Mouse (Mus musculus): ENCODE measurements around the gene Rims1. TPM values are rescaled to one million over a fixed set of nuclear protein-coding genes. Genes with fewer than 3 reads are reported as not detected.

The Rims1 gene
- 10.1 and 10.8 TPM in 2 replicates for polyA plus RNA-seq (2015; fragmentation: Nextera tagmentation; extraction: Ambion mirVana)

DNA sequence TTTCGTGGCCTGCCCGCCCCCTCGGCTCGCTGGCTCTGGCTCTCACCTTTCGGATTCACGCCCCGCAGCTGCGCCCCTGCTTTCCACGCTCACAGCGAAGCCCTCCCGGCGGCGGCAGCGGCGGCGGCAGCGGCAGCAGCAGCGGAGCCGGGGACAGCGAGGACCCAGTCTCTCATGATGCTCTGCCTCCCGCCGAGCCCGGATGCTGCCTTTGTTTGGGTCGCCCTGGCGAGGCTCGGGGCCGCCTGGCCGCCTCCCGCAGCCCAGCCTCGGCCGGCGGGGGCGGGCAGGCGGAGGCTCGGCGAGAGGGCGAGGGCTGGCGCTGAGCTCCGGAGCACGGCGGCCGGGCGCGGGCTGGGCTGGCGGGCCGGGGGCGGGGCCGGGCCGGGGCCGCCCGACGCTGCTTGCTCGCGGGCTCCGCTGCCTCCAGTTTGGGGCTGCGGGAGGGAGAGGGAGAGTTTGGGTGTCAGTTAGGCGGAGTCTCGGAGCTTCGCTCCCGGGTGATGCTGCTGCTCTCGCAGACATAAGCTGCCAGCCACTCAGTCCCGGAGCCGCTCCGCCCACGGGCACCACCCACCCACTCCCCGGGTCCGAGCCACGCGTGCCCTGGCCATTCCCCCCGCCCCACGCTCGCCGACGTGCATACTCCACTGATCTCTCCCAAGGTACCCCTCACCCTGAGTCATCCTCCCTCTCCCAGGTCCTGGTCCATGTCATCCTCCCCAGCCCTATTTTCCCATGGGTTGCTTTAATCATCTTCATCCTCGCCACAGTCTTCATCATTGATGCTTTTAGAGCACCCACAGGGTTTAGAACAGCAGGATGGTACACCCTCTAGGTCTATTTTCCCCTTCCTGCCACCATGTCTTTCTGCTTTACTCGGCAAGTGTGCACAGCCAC is at the start of gene Rims1:
Gene Rims1, minus strand, starts transcription at position 269 of the 900 bp plus-strand sequence.
- H3K9ac ChIP-seq, result peak within 1 kb of the TSS; percentile 85
- ATAC-seq (ENCODE audit: low FRiP score), result peak; percentile 92
- peak within 1 kb of the TSS; percentile 89 for H3K27ac ChIP-seq
- no peaks in the 10 kb centered on the region for H3K36me3 ChIP-seq
- peak within 1 kb of the TSS; percentile 74 for H3K4me2 ChIP-seq
- peaks cover 32% of the 10 kb centered on the region for H3K4me1 ChIP-seq (replicated peaks)
- no peaks in the 10 kb centered on the region for H3K9me3 ChIP-seq
- H3K4me3 ChIP-seq, result peak within 1 kb of the TSS; percentile 71
- under 1% methylated on average over 45 of the region's 76 CpGs for WGBS
- no peaks in the 10 kb centered on the region for H3K27me3 ChIP-seq

DNA sequence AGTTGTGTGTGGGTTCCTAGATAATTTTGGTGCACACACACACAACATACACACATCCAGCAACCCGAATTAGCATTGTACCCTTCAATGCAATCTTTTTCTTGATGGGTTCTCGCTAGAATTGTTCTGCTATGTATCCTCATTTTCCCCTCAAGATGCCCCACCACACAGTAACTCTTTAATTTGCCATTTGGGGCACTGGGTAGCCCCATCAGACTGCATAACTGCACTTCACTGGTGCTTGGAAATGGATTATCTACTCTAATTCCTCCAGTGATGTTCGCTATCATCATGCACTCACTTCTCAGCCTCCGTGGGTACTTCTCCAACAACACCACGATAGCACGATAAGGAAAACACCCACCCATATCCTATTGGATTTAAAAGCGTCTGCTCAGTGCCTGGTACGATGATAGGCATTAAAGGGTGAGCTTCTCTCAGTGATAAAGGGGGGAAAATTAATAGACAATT is 867 bp upstream of the Rims1 start:
- Histone ChIP-seq H3K4me2 (peak overlapping the region; percentile 74), H3K9ac (peak overlapping the region; percentile 85), H3K27ac (peak overlapping the region; percentile 89), H3K27me3 (no peaks in the 10 kb centered on the region), H3K4me3 (peak overlapping the region; percentile 71), H3K9me3 (no peaks in the 10 kb centered on the region), H3K4me1 (replicated peaks) (peaks cover 32% of the 10 kb centered on the region), H3K36me3 (no peaks in the 10 kb centered on the region)
- ATAC-seq (ENCODE audit: low FRiP score), result peak; percentile 6; the same call in 1 of the 2 replicates
- 23% methylated on average over 8 of the region's 8 CpGs for WGBS

GRCm38 (mm10) chr1:22805025-22805725 is 619 bp downstream of the Rims1 start:
- Histone ChIP-seq H3K9ac (peak overlapping the region; percentile 85), H3K4me1 (replicated peaks) (peaks cover 32% of the 10 kb centered on the region), H3K36me3 (no peaks in the 10 kb centered on the region), H3K9me3 (no peaks in the 10 kb centered on the region), H3K27ac (peak overlapping the region; percentile 89), H3K4me3 (peak overlapping the region; percentile 71), H3K27me3 (no peaks in the 10 kb centered on the region), H3K4me2 (peak overlapping the region; percentile 74)
- ATAC-seq (ENCODE audit: low FRiP score), result peak; percentile 54
- WGBS, result 7% methylated on average over 14 of the region's 15 CpGs

DNA sequence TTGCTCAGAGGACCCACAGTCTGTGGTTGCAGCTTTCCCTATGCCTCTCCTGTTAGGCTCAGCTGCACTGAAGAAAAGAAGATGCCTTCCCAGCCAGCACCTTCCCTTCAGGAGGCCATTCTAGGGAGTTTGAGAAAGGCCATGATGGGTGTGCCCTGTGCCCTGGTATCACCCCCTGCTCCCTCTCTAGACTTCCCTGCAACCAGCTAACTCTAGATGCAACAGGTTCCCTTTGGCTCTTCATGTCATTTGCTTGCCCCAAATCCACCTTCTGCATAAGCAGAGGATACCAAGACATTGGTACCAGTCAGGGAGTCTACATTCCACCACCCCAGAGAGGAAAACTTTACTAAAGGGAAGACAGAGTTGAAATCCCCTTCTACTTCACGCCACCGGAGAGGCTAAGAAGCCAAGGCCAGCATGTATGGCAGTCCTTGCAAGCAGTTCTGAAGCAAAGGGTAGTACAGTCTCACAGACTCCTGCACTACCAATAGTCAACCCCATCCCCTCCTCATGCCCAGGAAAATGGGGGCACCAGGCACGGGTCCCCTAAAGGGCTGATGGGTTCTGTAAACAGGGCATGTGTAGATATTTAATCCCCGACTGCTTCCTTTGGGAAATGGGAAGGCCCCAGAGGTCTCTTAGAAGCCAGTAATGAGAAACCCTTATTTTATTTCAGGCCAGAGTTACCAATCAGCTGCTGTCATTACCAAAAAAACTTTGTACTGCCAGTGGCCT is 1.5 kb downstream of the Rims1 start:
- no peak for ATAC-seq (ENCODE audit: low FRiP score)
- H3K36me3 ChIP-seq, result no peaks in the 10 kb centered on the region

GRCm38 (mm10) chr1:22803471-22803870 is 2.3 kb downstream of the Rims1 start:
- Histone ChIP-seq H3K4me1 (replicated peaks) (peaks cover 32% of the 10 kb centered on the region), H3K9me3 (no peaks in the 10 kb centered on the region), H3K27me3 (no peaks in the 10 kb centered on the region), H3K27ac (no peak overlapping the region), H3K9ac (peak overlapping the region; percentile 61), H3K4me2 (peak overlapping the region; percentile 74), H3K4me3 (peak overlapping the region; percentile 71), H3K36me3 (no peaks in the 10 kb centered on the region)
- no peak for ATAC-seq (ENCODE audit: low FRiP score)
- 72% methylated on average over 2 of the region's 2 CpGs for WGBS

More for the DNA sequence above, 1.5 kb downstream of the Rims1 start:
- peak overlapping the region; percentile 74 for H3K4me2 ChIP-seq
- peak overlapping the region; percentile 85 for H3K9ac ChIP-seq
- H3K4me1 ChIP-seq (replicated peaks), result peaks cover 32% of the 10 kb centered on the region
- H3K9me3 ChIP-seq, result no peaks in the 10 kb centered on the region
- WGBS, result 77% methylated on average over 4 of the region's 4 CpGs
- no peak overlapping the region for H3K27ac ChIP-seq
- H3K4me3 ChIP-seq, result peak overlapping the region; percentile 71
- H3K27me3 ChIP-seq, result no peaks in the 10 kb centered on the region

DNA sequence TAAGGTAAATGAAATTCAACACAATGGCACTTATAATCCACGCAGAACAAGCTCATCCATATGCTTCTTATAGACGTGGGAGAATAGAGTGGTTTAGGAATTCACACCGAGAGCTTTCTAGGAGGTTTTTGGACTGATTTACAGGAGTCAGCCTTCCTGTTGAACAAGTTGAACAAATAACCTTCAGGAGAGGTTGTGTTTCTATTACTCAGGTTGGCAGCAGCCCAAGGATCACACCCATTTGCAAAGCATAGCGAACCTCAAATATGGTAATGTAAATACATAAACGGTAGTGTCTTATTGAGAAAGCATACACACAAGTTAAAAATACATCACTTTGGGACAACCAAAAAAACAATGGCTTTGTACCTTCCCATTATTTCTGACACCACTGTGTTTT is 5.5 kb downstream of the Rims1 start:
- ATAC-seq (ENCODE audit: low FRiP score), result no peak
- H3K9ac ChIP-seq, result no peak overlapping the region
- WGBS, result 80% methylated on average over 5 of the region's 5 CpGs
- no peaks in the 10 kb centered on the region for H3K9me3 ChIP-seq
- no peaks in the 10 kb centered on the region for H3K36me3 ChIP-seq
- no peak overlapping the region for H3K4me3 ChIP-seq
- H3K27me3 ChIP-seq, result no peaks in the 10 kb centered on the region
- H3K27ac ChIP-seq, result no peak overlapping the region
- peaks cover 25% of the 10 kb centered on the region for H3K4me1 ChIP-seq (replicated peaks)
- H3K4me2 ChIP-seq, result no peak overlapping the region

- 71% methylated on average over 5 of the region's 5 CpGs for WGBS
- Histone ChIP-seq H3K9me3 (no peaks in the 10 kb centered on the region), H3K27ac (no peak overlapping the region)
Observed at GRCm38 (mm10) chr1:22797091-22797490, 8.7 kb downstream of the Rims1 start.

GRCm38 (mm10) chr1:22789391-22789909 is 16.3 kb downstream of the Rims1 start:
- H3K4me2 ChIP-seq, result no peak overlapping the region
- no peaks in the 10 kb centered on the region for H3K27me3 ChIP-seq
- ATAC-seq (ENCODE audit: low FRiP score), result no peak
- no peak overlapping the region for H3K9ac ChIP-seq
- peaks cover 7% of the 10 kb centered on the region for H3K4me1 ChIP-seq (replicated peaks)
- WGBS, result 36% methylated on average over 7 of the region's 7 CpGs
- no peaks in the 10 kb centered on the region for H3K9me3 ChIP-seq
- H3K4me3 ChIP-seq, result no peak overlapping the region
- H3K36me3 ChIP-seq, result no peaks in the 10 kb centered on the region
- no peak overlapping the region for H3K27ac ChIP-seq

More at GRCm38 (mm10) chr1:22797091-22797490, 8.7 kb downstream of the Rims1 start:
- no peaks in the 10 kb centered on the region for H3K4me1 ChIP-seq (replicated peaks)
- no peak for ATAC-seq (ENCODE audit: low FRiP score)
- no peak overlapping the region for H3K4me3 ChIP-seq
- no peak overlapping the region for H3K9ac ChIP-seq
- no peak overlapping the region for H3K4me2 ChIP-seq
- no peaks in the 10 kb centered on the region for H3K27me3 ChIP-seq
- H3K36me3 ChIP-seq, result no peaks in the 10 kb centered on the region

DNA sequence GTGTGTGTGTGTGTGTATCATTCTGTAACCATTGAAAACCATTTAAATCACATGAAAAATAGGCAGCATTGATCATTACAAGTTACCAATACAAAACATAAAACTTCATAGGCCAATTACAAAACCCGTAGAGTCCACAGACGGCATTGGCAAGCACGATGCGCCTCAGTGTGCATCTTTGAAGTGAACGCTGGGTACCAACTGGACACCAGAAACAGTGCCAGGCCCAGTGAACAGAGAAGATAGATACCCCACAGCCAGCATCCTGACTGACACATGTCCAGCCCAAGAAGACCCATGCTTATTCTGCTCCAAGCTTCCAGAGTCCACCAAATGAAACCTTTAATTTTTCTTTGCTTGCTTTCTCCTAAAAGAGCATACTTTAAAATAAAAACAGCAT is 18.2 kb downstream of the Rims1 start:
- no peak overlapping the region for H3K4me2 ChIP-seq
- no peak overlapping the region for H3K27ac ChIP-seq
- no peaks in the 10 kb centered on the region for H3K27me3 ChIP-seq
- no peak overlapping the region for H3K9ac ChIP-seq
- peaks cover 7% of the 10 kb centered on the region for H3K4me1 ChIP-seq (replicated peaks)
- no peaks in the 10 kb centered on the region for H3K36me3 ChIP-seq
- WGBS, result 97% methylated on average over 5 of the region's 5 CpGs
- no peak overlapping the region for H3K4me3 ChIP-seq
- no peaks in the 10 kb centered on the region for H3K9me3 ChIP-seq
- no peak for ATAC-seq (ENCODE audit: low FRiP score)

DNA sequence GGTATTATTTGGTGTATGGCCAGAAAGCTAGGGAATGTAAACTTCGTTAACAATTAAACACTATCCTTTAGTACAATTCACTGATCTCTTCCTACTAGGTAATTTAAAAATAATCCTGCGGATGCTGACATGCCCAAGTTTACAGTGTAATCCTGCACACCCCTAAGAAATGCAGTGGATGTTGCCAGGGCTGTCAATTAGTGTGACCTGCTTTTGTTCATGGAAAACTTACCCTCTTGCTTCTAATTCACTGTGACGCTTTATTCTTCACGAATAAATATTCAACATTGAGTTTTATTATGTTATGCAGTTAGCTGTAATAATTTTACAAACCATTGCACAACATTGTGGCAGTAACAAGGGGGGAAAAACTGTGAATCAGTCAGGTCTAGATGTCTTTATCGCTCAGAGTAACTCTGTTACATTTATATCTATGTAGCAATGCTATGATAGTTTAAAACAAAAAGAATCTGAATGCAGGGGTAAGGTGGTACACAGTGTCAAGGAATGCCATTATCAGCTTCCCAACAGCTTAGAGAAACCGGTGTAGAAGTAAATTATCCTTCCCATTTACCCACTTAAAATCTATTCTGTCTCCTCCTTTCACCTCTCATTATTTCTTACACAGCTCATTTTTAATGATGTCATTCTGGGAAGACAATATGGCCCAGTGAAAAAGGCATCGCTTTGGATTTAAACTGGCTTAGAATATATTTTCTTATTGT is 35.1 kb downstream of the Rims1 start:
- Histone ChIP-seq H3K36me3 (no peaks in the 10 kb centered on the region), H3K9ac (no peak overlapping the region), H3K27me3 (no peaks in the 10 kb centered on the region), H3K27ac (no peak overlapping the region), H3K4me2 (no peak overlapping the region), H3K4me3 (no peak overlapping the region), H3K4me1 (replicated peaks) (no peaks in the 10 kb centered on the region), H3K9me3 (no peaks in the 10 kb centered on the region)
- 52% methylated on average over 7 of the region's 7 CpGs for WGBS
- ATAC-seq (ENCODE audit: low FRiP score), result no peak

GRCm38 (mm10) chr1:22763376-22763775 is 42.4 kb downstream of the Rims1 start:
- no peaks in the 10 kb centered on the region for H3K27me3 ChIP-seq
- WGBS, result 88% methylated on average over 4 of the region's 4 CpGs
- no peaks in the 10 kb centered on the region for H3K9me3 ChIP-seq
- no peak overlapping the region for H3K27ac ChIP-seq
- H3K9ac ChIP-seq, result no peak overlapping the region
- no peak overlapping the region for H3K4me3 ChIP-seq
- no peaks in the 10 kb centered on the region for H3K4me1 ChIP-seq (replicated peaks)
- H3K36me3 ChIP-seq, result no peaks in the 10 kb centered on the region
- ATAC-seq (ENCODE audit: low FRiP score), result no peak
- no peak overlapping the region for H3K4me2 ChIP-seq
